10 mouse cellular contexts compared by ENCODE assay signal in genomic region chr11:120826016-120826953, GRCm38 (mm10). TPM values are rescaled to one million over a fixed set of nuclear protein-coding genes. Genes with fewer than 3 reads are reported as not detected.
DNase-seq lines count a peak whose midpoint lies in the region; ATAC-seq and TF ChIP-seq lines count a peak whose summit lies in the region.
"Had no signal": no experiment of that assay in that cellular context is flagged by ENCODE, and none has a peak within 500 bp of the region (broad histone marks: within the 10 kb centered on the region; RNA-seq: fewer than 3 reads in every experiment).

No protein-coding gene starts in this region.

- no peak for ATAC-seq in lung, embryonic 14.5 days (ENCODE audit: insufficient read depth)
- no peak for ATAC-seq in hindbrain, embryonic 15.5 days (ENCODE audit: low FRiP score, low read depth)
- no peak for ATAC-seq in midbrain, embryonic 15.5 days (replicated peaks)

- peak; percentile 29 for DNase-seq in cerebellum, adult 9-10 months
- no peak for DNase-seq in cerebellum, adult 8-10 months
- DNase-seq in lung, embryonic 14.5 days: no peak
- DNase-seq in lung, adult 18-20 months: no peak
- DNase-seq in right cerebral cortex, adult 18-20 months: no peak
- DNase-seq in lung, postnatal 14 days: no peak
- DNase-seq: cerebellum, postnatal 25 days had no signal

- no peak for TF ChIP-seq CTCF in lung, embryonic 14.5 days (IDR thresholded peaks at IDR 0.05; ENCODE audit: low read depth)

- H3K36me3 ChIP-seq in lung, embryonic 14.5 days (ENCODE audit: insufficient read depth): peaks cover 14% of the 10 kb centered on the region
- no peaks in the 10 kb centered on the region; the same call in 1 of the 2 replicates for H3K36me3 ChIP-seq in hindbrain, embryonic 15.5 days
- H3K36me3 ChIP-seq in midbrain, embryonic 15.5 days (replicated peaks): no peaks in the 10 kb centered on the region

- no peak overlapping the region for H3K9ac ChIP-seq in lung, embryonic 14.5 days
- peak overlapping the region; percentile 85; the same call in 1 of the 2 replicates for H3K9ac ChIP-seq in hindbrain, embryonic 15.5 days
- 0 out of 2 replicates have a peak overlapping the region, but pooled peaks have one; percentile 57 for H3K9ac ChIP-seq in midbrain, embryonic 15.5 days
- H3K9ac ChIP-seq: liver, embryonic 15.5 days had no signal

- H3K27me3 ChIP-seq in lung, embryonic 14.5 days (ENCODE audit: insufficient read depth, low read length): no peaks in the 10 kb centered on the region
- no peaks in the 10 kb centered on the region for H3K27me3 ChIP-seq in hindbrain, embryonic 15.5 days
- no peaks in the 10 kb centered on the region for H3K27me3 ChIP-seq in midbrain, embryonic 15.5 days (replicated peaks)
- H3K27me3 ChIP-seq: liver, embryonic 15.5 days had no signal

- WGBS in lung, embryonic 14.5 days: 78% methylated on average over 8 of the region's 8 CpGs
- 79% methylated on average over 8 of the region's 8 CpGs for WGBS in hindbrain, embryonic 15.5 days
- WGBS in midbrain, embryonic 15.5 days: 82% methylated on average over 8 of the region's 8 CpGs

- peaks cover 19% of the 10 kb centered on the region for H3K4me1 ChIP-seq in lung, embryonic 14.5 days (ENCODE audit: insufficient read depth)
- H3K4me1 ChIP-seq in hindbrain, embryonic 15.5 days (replicated peaks): peaks cover 35% of the 10 kb centered on the region
- peaks cover 36% of the 10 kb centered on the region for H3K4me1 ChIP-seq in midbrain, embryonic 15.5 days

- no peaks in the 10 kb centered on the region for H3K9me3 ChIP-seq in lung, embryonic 14.5 days (ENCODE audit: low read depth, low read length)
- H3K9me3 ChIP-seq in hindbrain, embryonic 15.5 days: no peaks in the 10 kb centered on the region
- H3K9me3 ChIP-seq in midbrain, embryonic 15.5 days: no peaks in the 10 kb centered on the region
- H3K9me3 ChIP-seq: liver, embryonic 15.5 days had no signal

- H3K4me2 ChIP-seq in lung, embryonic 14.5 days: no peak overlapping the region
- H3K4me2 ChIP-seq in hindbrain, embryonic 15.5 days: no peak overlapping the region
- no peak overlapping the region for H3K4me2 ChIP-seq in midbrain, embryonic 15.5 days

- H3K27ac ChIP-seq in lung, embryonic 14.5 days (ENCODE audit: low read depth): peak overlapping the region; percentile 97; the same call in 1 of the 2 replicates
- H3K27ac ChIP-seq in hindbrain, embryonic 15.5 days (replicated peaks): peak overlapping the region; percentile 100
- H3K27ac ChIP-seq in midbrain, embryonic 15.5 days: peak overlapping the region; percentile 99
- H3K27ac ChIP-seq: liver, embryonic 15.5 days had no signal

- no peak overlapping the region for H3K4me3 ChIP-seq in lung, embryonic 14.5 days (ENCODE audit: low read depth, low read length)
- no peak overlapping the region for H3K4me3 ChIP-seq in hindbrain, embryonic 15.5 days
- no peak overlapping the region for H3K4me3 ChIP-seq in midbrain, embryonic 15.5 days
- H3K4me3 ChIP-seq: liver, embryonic 15.5 days had no signal

RNA-seq across cellular contexts. Expression of gene Fasn, which starts 1.9 kb away (rescaled TPM):
- polyA plus RNA-seq in lung, embryonic 14.5 days (2014; fragmentation: Nextera tagmentation; extraction: Ambion mirVana): 83.3 and 95.5 TPM in 2 replicates
- 90.0 and 94.7 TPM in 2 replicates for polyA plus RNA-seq in hindbrain, embryonic 15.5 days (2015; fragmentation: Nextera tagmentation; extraction: Ambion mirVana)
- 102 and 107 TPM in 2 replicates for polyA plus RNA-seq in midbrain, embryonic 15.5 days (2015; fragmentation: Nextera tagmentation; extraction: Ambion mirVana)

RNA-seq across cellular contexts. Expression of gene Dus1l, which starts 30.1 kb away (rescaled TPM):
- polyA plus RNA-seq in lung, embryonic 14.5 days (2014; fragmentation: Nextera tagmentation; extraction: Ambion mirVana): 77.2 and 87.4 TPM in 2 replicates
- polyA plus RNA-seq in hindbrain, embryonic 15.5 days (2015; fragmentation: Nextera tagmentation; extraction: Ambion mirVana): 45.2 and 48.6 TPM in 2 replicates
- 48.2 and 48.5 TPM in 2 replicates for polyA plus RNA-seq in midbrain, embryonic 15.5 days (2015; fragmentation: Nextera tagmentation; extraction: Ambion mirVana)

RNA-seq across cellular contexts. Expression of gene Gps1, which starts 42.2 kb away (rescaled TPM):
- 240 and 257 TPM in 2 replicates for polyA plus RNA-seq in lung, embryonic 14.5 days (2014; fragmentation: Nextera tagmentation; extraction: Ambion mirVana)
- 275 and 300 TPM in 2 replicates for polyA plus RNA-seq in hindbrain, embryonic 15.5 days (2015; fragmentation: Nextera tagmentation; extraction: Ambion mirVana)
- 296 and 300 TPM in 2 replicates for polyA plus RNA-seq in midbrain, embryonic 15.5 days (2015; fragmentation: Nextera tagmentation; extraction: Ambion mirVana)

RNA-seq across cellular contexts. Expression of gene Rfng, which starts 42.3 kb away (rescaled TPM):
- 33.0 and 34.0 TPM in 2 replicates for polyA plus RNA-seq in lung, embryonic 14.5 days (2014; fragmentation: Nextera tagmentation; extraction: Ambion mirVana)
- polyA plus RNA-seq in hindbrain, embryonic 15.5 days (2015; fragmentation: Nextera tagmentation; extraction: Ambion mirVana): 119 and 141 TPM in 2 replicates
- 137 and 138 TPM in 2 replicates for polyA plus RNA-seq in midbrain, embryonic 15.5 days (2015; fragmentation: Nextera tagmentation; extraction: Ambion mirVana)
